In the genomic region with DNA sequence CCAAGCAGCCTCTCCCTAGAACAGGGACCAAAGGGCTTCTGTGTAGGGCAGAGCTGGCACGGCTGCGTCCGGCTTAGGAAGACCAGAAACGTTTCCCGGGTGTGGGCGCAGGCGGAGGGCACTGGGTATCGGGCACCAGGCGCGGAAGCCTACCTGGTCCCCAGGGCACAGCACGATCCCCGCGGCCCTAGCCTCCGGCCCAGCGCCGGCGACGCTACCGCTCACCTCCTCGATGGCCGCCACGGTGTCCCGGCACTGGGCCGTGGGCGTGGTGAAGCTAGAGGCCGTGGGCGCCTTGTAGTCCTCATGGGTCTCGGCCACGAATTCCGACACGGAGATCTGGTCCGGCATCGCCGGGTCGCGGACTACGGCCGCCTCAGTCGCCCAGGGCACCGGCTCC, we compare ENCODE assay signal across 7 mouse cellular contexts.
DNase-seq lines count a peak whose midpoint lies in the region; ATAC-seq and TF ChIP-seq lines count a peak whose summit lies in the region.
"Not testable (repeated sequence)": the region's sequence is repeated elsewhere in the genome, so short reads cannot be mapped to it uniquely, and the experiment has no call there.

No protein-coding gene starts in this region.

- H3K27me3 ChIP-seq in embryonic facial prominence, embryonic 11.5 days (ENCODE audit: control insufficient read depth, insufficient read depth, low read length); forebrain, embryonic 16.5 days (replicated peaks; ENCODE audit: control insufficient read depth, insufficient read depth, low read length); heart, postnatal 0 days (ENCODE audit: control insufficient read depth, insufficient read depth, low read length); intestine, embryonic 16.5 days (replicated peaks; ENCODE audit: control insufficient read depth, insufficient read depth, low read length); limb, embryonic 15.5 days; lung, embryonic 16.5 days (ENCODE audit: control insufficient read depth, insufficient read depth, low read depth, low read length); neural tube, embryonic 15.5 days (replicated peaks): not testable (repeated sequence)

- TF ChIP-seq CTCF in heart, postnatal 0 days (IDR thresholded peaks at IDR 0.05; ENCODE audit: low read depth): not testable (repeated sequence)

- 28% methylated on average over 17 of the region's 40 CpGs for WGBS in embryonic facial prominence, embryonic 11.5 days
- 37% methylated on average over 40 of the region's 40 CpGs for WGBS in forebrain, embryonic 16.5 days
- 24% methylated on average over 38 of the region's 40 CpGs for WGBS in heart, postnatal 0 days
- 16% methylated on average over 40 of the region's 40 CpGs for WGBS in intestine, embryonic 16.5 days
- whole genome bisulfite sequencing in limb, embryonic 15.5 days: 20% methylated on average over 39 of the region's 40 CpGs
- WGBS in lung, embryonic 16.5 days: 18% methylated on average over 40 of the region's 40 CpGs
- WGBS in neural tube, embryonic 15.5 days: 30% methylated on average over 40 of the region's 40 CpGs

- not testable (repeated sequence) for H3K36me3 ChIP-seq in embryonic facial prominence, embryonic 11.5 days (replicated peaks; ENCODE audit: control insufficient read depth, insufficient read depth, low read depth, low read length); forebrain, embryonic 16.5 days (ENCODE audit: control insufficient read depth, insufficient read depth); heart, postnatal 0 days (replicated peaks; ENCODE audit: control insufficient read depth, insufficient read depth, low read length); intestine, embryonic 16.5 days (ENCODE audit: control insufficient read depth, insufficient read depth, low read length); limb, embryonic 15.5 days; lung, embryonic 16.5 days (ENCODE audit: control insufficient read depth, insufficient read depth, low read length); neural tube, embryonic 15.5 days

- H3K27ac ChIP-seq in embryonic facial prominence, embryonic 11.5 days (replicated peaks; ENCODE audit: low read depth, low read length); forebrain, embryonic 16.5 days (ENCODE audit: low read length); heart, postnatal 0 days (ENCODE audit: low read depth); limb, embryonic 15.5 days; lung, embryonic 16.5 days (ENCODE audit: low read length); neural tube, embryonic 15.5 days (replicated peaks): not testable (repeated sequence)
- 0 out of 2 replicates have a peak overlapping the region, but pooled peaks have one; percentile 45 for H3K27ac ChIP-seq in intestine, embryonic 16.5 days (ENCODE audit: low read length)

- H3K4me3 ChIP-seq in embryonic facial prominence, embryonic 11.5 days (ENCODE audit: low read depth, low read length): peak overlapping the region; percentile 31
- peak overlapping the region; percentile 15 for H3K4me3 ChIP-seq in forebrain, embryonic 16.5 days (replicated peaks; ENCODE audit: low read length)
- peak overlapping the region; percentile 49 for H3K4me3 ChIP-seq in heart, postnatal 0 days (ENCODE audit: low read depth, low read length)
- peak overlapping the region; percentile 52 for H3K4me3 ChIP-seq in intestine, embryonic 16.5 days (ENCODE audit: low read length)
- peak overlapping the region; percentile 43 for H3K4me3 ChIP-seq in limb, embryonic 15.5 days
- peak overlapping the region; percentile 46 for H3K4me3 ChIP-seq in lung, embryonic 16.5 days (ENCODE audit: low read length)
- H3K4me3 ChIP-seq in neural tube, embryonic 15.5 days (replicated peaks): peak overlapping the region; percentile 36

- H3K4me1 ChIP-seq in embryonic facial prominence, embryonic 11.5 days (ENCODE audit: control insufficient read depth, insufficient read depth, low read length); forebrain, embryonic 16.5 days (replicated peaks; ENCODE audit: control insufficient read depth, insufficient read depth, low read length); heart, postnatal 0 days (ENCODE audit: control insufficient read depth, insufficient read depth); intestine, embryonic 16.5 days (ENCODE audit: control insufficient read depth, insufficient read depth, low read length); limb, embryonic 15.5 days; lung, embryonic 16.5 days (replicated peaks; ENCODE audit: control insufficient read depth, insufficient read depth, low read length); neural tube, embryonic 15.5 days: not testable (repeated sequence)

- not testable (repeated sequence) for H3K9ac ChIP-seq in embryonic facial prominence, embryonic 11.5 days (replicated peaks; ENCODE audit: low read length); forebrain, embryonic 16.5 days (replicated peaks; ENCODE audit: low read depth, low read length); heart, postnatal 0 days (replicated peaks; ENCODE audit: low read depth, low read length); limb, embryonic 15.5 days; neural tube, embryonic 15.5 days (replicated peaks)
- H3K9ac ChIP-seq in intestine, embryonic 16.5 days (ENCODE audit: low read depth, low read length): peak overlapping the region; percentile 60
- peak overlapping the region; percentile 52 for H3K9ac ChIP-seq in lung, embryonic 16.5 days (ENCODE audit: low read length)

- peak overlapping the region; percentile 16 for H3K4me2 ChIP-seq in embryonic facial prominence, embryonic 11.5 days (ENCODE audit: low read depth, low read length)
- H3K4me2 ChIP-seq in forebrain, embryonic 16.5 days (ENCODE audit: low read length): not testable (repeated sequence)
- peak overlapping the region; percentile 46 for H3K4me2 ChIP-seq in heart, postnatal 0 days (ENCODE audit: low read depth, low read length)
- H3K4me2 ChIP-seq in intestine, embryonic 16.5 days (ENCODE audit: low read depth, low read length): peak overlapping the region; percentile 43
- peak overlapping the region; percentile 36 for H3K4me2 ChIP-seq in limb, embryonic 15.5 days
- H3K4me2 ChIP-seq in lung, embryonic 16.5 days (ENCODE audit: low read depth, low read length): peak overlapping the region; percentile 43
- H3K4me2 ChIP-seq in neural tube, embryonic 15.5 days: peak overlapping the region; percentile 41

- TF ChIP-seq EP300 in heart, postnatal 0 days (IDR thresholded peaks at IDR 0.05; ENCODE audit: low read depth): not testable (repeated sequence)

- not testable (repeated sequence) for DNase-seq in embryonic facial prominence, embryonic 11.5 days (ENCODE audit: low spot score); heart, postnatal 0 days (ENCODE audit: low spot score)

- H3K9me3 ChIP-seq in embryonic facial prominence, embryonic 11.5 days (replicated peaks; ENCODE audit: control insufficient read depth, low read length); intestine, embryonic 16.5 days (ENCODE audit: control insufficient read depth, low read length): not testable (repeated sequence)
- peaks cover 17% of the 10 kb centered on the region for H3K9me3 ChIP-seq in forebrain, embryonic 16.5 days (ENCODE audit: control insufficient read depth, low read length)
- H3K9me3 ChIP-seq in heart, postnatal 0 days (replicated peaks; ENCODE audit: control insufficient read depth, low read length): peaks cover 11% of the 10 kb centered on the region; the same call in 1 of the 2 replicates
- H3K9me3 ChIP-seq in limb, embryonic 15.5 days: peaks cover 11% of the 10 kb centered on the region; the same call in 1 of the 2 replicates
- H3K9me3 ChIP-seq in lung, embryonic 16.5 days (ENCODE audit: control insufficient read depth, low read length): peaks cover 13% of the 10 kb centered on the region
- peaks cover 22% of the 10 kb centered on the region for H3K9me3 ChIP-seq in neural tube, embryonic 15.5 days (replicated peaks)

- ATAC-seq in embryonic facial prominence, embryonic 11.5 days (replicated peaks; ENCODE audit: insufficient number of reproducible peaks, low FRiP score, low TSS enrichment, low read depth); forebrain, embryonic 16.5 days; limb, embryonic 15.5 days (ENCODE audit: insufficient number of reproducible peaks, low FRiP score, low TSS enrichment, low read depth); neural tube, embryonic 15.5 days (ENCODE audit: low FRiP score): not testable (repeated sequence)
- peak; percentile 47 for ATAC-seq in heart, postnatal 0 days (ENCODE audit: insufficient read depth, low read depth)
- peak; percentile 79 for ATAC-seq in intestine, embryonic 16.5 days
- ATAC-seq in lung, embryonic 16.5 days (ENCODE audit: low read depth): peak; percentile 34
